Mouse (Mus musculus) heart, postnatal 10 days (tissue): Measurements from ENCODE around the gene Impdh2. TPM values are rescaled to one million over a fixed set of nuclear protein-coding genes. Genes with fewer than 3 reads are reported as not detected.

Source experiments
- DNase-seq, 2 experiments: peaks; one replicate each; pipeline ENCODE4 v3.0.0; 2021
- intact Hi-C: fragments of 180-260 bp; cut with DNase I; formaldehyde crosslinking; loops from one replicate; pipeline ENCODE4 v1.15.1; 2025
- total RNA-seq, 2 experiments: library from RNA; stranded (reverse); gene quantifications; 2 replicates each; pipeline ENCODE4 v1.2.3; 2021

The Impdh2 gene
- total RNA-seq: 10 to 100 TPM; 62.3 to 70.0 TPM

GRCm38 (mm10) chr9:108560227-108560841, at the start of gene Impdh2:
Gene Impdh2 (plus strand): TSS chr9:108560286.
- intact Hi-C loops: no loop called here
- peak; percentile 98 for DNase-seq

- peak; percentile 97 for DNase-seq
- intact Hi-C loops: loop anchor here (5.0 kb wide), 1 partner anchor 41 kb away; no protein-coding TSS in a partner anchor
These were observed 43.5 kb upstream of the Impdh2 start, which contains the start of gene Qrich1 for GRCm38 (mm10) chr9:108516380-108517251. Gene Qrich1 (plus strand): TSS chr9:108516806.

- DNase-seq: peak; percentile 88
- intact Hi-C loops: loop anchor here (5.0 kb wide), 1 partner anchor 40 kb away; no protein-coding TSS in a partner anchor
These were observed 42.7 kb upstream of the Impdh2 start for GRCm38 (mm10) chr9:108517253-108517930.

GRCm38 (mm10) chr9:108517931-108518332, 42.2 kb upstream of the Impdh2 start:
- peak in 1 of 2 experiments; percentile 56 for DNase-seq
- intact Hi-C loops: loop anchor here (5.0 kb wide), 1 partner anchor 39 kb away; no protein-coding TSS in a partner anchor

GRCm38 (mm10) chr9:108521604-108522003, 38.5 kb upstream of the Impdh2 start:
- intact Hi-C loops: no loop called here
- DNase-seq: no peak

- no peak for DNase-seq
- intact Hi-C loops: no loop called here
These were observed 36.7 kb upstream of the Impdh2 start for GRCm38 (mm10) chr9:108523341-108523740.

- intact Hi-C loops: no loop called here
These were observed 34.7 kb upstream of the Impdh2 start for GRCm38 (mm10) chr9:108525400-108525799.

GRCm38 (mm10) chr9:108530954-108531353, 29.1 kb upstream of the Impdh2 start:
- intact Hi-C loops: loop anchor here (10.0 kb wide), 1 partner anchor 736 kb away; no protein-coding TSS in a partner anchor
- DNase-seq: no peak

More at GRCm38 (mm10) chr9:108525400-108525799, 34.7 kb upstream of the Impdh2 start:
- DNase-seq: no peak

GRCm38 (mm10) chr9:108531496-108531895, 28.6 kb upstream of the Impdh2 start:
- intact Hi-C loops: loop anchor here (10.0 kb wide), 1 partner anchor 737 kb away; no protein-coding TSS in a partner anchor
- no peak for DNase-seq

- DNase-seq: no peak
- intact Hi-C loops: no loop called here
These were observed 19.2 kb upstream of the Impdh2 start for GRCm38 (mm10) chr9:108540846-108541245.

- DNase-seq: no peak
- intact Hi-C loops: no loop called here
These were observed 14.1 kb upstream of the Impdh2 start for GRCm38 (mm10) chr9:108545986-108546385.

GRCm38 (mm10) chr9:108546875-108547274, 13.2 kb upstream of the Impdh2 start:
- intact Hi-C loops: no loop called here
- no peak for DNase-seq

- no peak for DNase-seq
- intact Hi-C loops: loop anchor here (5.0 kb wide), 1 partner anchor 42 kb away; the partner anchor contains the start of gene Qrich1
These were observed 917 bp upstream of the Impdh2 start for GRCm38 (mm10) chr9:108559169-108559568.

GRCm38 (mm10) chr9:108563671-108564070, 3.6 kb downstream of the Impdh2 start:
- intact Hi-C loops: no loop called here
- DNase-seq: no peak

GRCm38 (mm10) chr9:108564131-108564530, 4.0 kb downstream of the Impdh2 start:
- DNase-seq: no peak

GRCm38 (mm10) chr9:108565881-108566814, 6.1 kb downstream of the Impdh2 start:
- no peak for DNase-seq
- intact Hi-C loops: no loop called here

More at GRCm38 (mm10) chr9:108564131-108564530, 4.0 kb downstream of the Impdh2 start:
- intact Hi-C loops: no loop called here

GRCm38 (mm10) chr9:108566815-108567776, 7.0 kb downstream of the Impdh2 start, which contains the start of gene Ndufaf3:
Gene Ndufaf3 (minus strand): TSS chr9:108567434.
- intact Hi-C loops: no loop called here
- DNase-seq: peak; percentile 97 to 98

- peak; percentile 52 to 64 for DNase-seq
- intact Hi-C loops: no loop called here
These were observed 7.9 kb downstream of the Impdh2 start for GRCm38 (mm10) chr9:108567931-108568419.
